Mouse (Mus musculus) lung, adult 2 months (tissue): ENCODE measurements around the gene Nsg1. TPM values are rescaled to one million over a fixed set of nuclear protein-coding genes. Genes with fewer than 3 reads are reported as not detected.
A peak's percentile ranks its signal among the peaks of the same experiment; 100 is the strongest.

Experiments
- DNase-seq: peaks from one replicate; pipeline ENCODE4 v3.0.0; 2022
- H3K4me1 ChIP-seq: fragments of 200-500 bp; 2 replicates; pipeline ENCODE4 v1.6.1; 2011; ENCODE audit warnings: low read length; ENCODE audit not compliant: control insufficient read depth, insufficient read depth
- H3K4me3 ChIP-seq: fragments of 200-500 bp; replicated peaks from 2 replicates; pipeline ENCODE3; 2011; ENCODE audit warnings: low read depth, mild to moderate bottlenecking, control low read depth, low read length; ENCODE audit errors: extremely low read depth
- CTCF ChIP-seq: fragments of 200-500 bp; IDR thresholded peaks from 2 replicates; pipeline ENCODE4 v1.5.1; 2011; ENCODE audit warnings: mild to moderate bottlenecking, low read length, control low read depth; ENCODE audit not compliant: insufficient read depth
- POLR2A ChIP-seq: fragments of 200-500 bp; IDR thresholded peaks from 2 replicates; pipeline ENCODE4 v1.6.1; 2011; ENCODE audit warnings: low read depth, mild to moderate bottlenecking, control low read depth, low read length, borderline replicate concordance; ENCODE audit errors: extremely low read depth
- WGBS: fragments of 180-500 bp; shearing (Covaris S2); methylation state at CpG from one replicate; pipeline ENCODE4 v1.1.7; 2018; 5-methylcytosine and 5-hydroxymethylcytosine counted together
- polyA plus RNA-seq: library from polyadenylated mRNA; depleted of rRNA; stranded (reverse); fragments of >200 nt; gene quantifications from 2 replicates; pipeline ENCODE4 v1.2.3, GENCODE M21; 2012; rRNA removed

Nsg1 gene
- polyA plus RNA-seq, 1 experiment, result 63.9 TPM

- no peak for TF ChIP-seq POLR2A
- TF ChIP-seq CTCF, result no peak
- no peaks in the 10 kb centered on the region; the same call in 1 of the 2 replicates for H3K4me1 ChIP-seq
- H3K4me3 ChIP-seq, result no peak overlapping the region
- 55% methylated on average over 8 of the region's 8 CpGs for WGBS
- DNase-seq, result peak; percentile 27
Observed at GRCm38 (mm10) chr5:38091046-38091965, 68.4 kb downstream of the Nsg1 start.

- TF ChIP-seq POLR2A (no peak), CTCF (no peak)
- Histone ChIP-seq H3K4me1 (no peaks in the 10 kb centered on the region; the same call in 1 of the 2 replicates), H3K4me3 (no peak overlapping the region)
- WGBS, result 72% methylated on average over 3 of the region's 3 CpGs
- no peak for DNase-seq
Observed at GRCm38 (mm10) chr5:38090581-38090980, 69.1 kb downstream of the Nsg1 start.

- TF ChIP-seq POLR2A (no peak), CTCF (no peak)
- DNase-seq, result no peak
- no peak overlapping the region for H3K4me3 ChIP-seq
- H3K4me1 ChIP-seq, result no peaks in the 10 kb centered on the region; the same call in 1 of the 2 replicates
- WGBS, result 95% methylated on average over 3 of the region's 3 CpGs
Observed at GRCm38 (mm10) chr5:38090111-38090510, 69.6 kb downstream of the Nsg1 start.

Other genes with a start within 250 kb of the Nsg1 start
- 15.6 and 17.4 TPM in 2 replicates for gene Stx18, start 121.2 kb downstream of the Nsg1 start, polyA plus RNA-seq
- gene Zbtb49, start 60.5 kb upstream of the Nsg1 start, polyA plus RNA-seq, result 13.4 and 18.9 TPM in 2 replicates
- 3.9 and 4.0 TPM in 2 replicates for gene Lyar, start 60.6 kb upstream of the Nsg1 start, polyA plus RNA-seq
- gene Tmem128, start 100.3 kb upstream of the Nsg1 start, polyA plus RNA-seq, result 25.8 and 33.8 TPM in 2 replicates
- 0.85 and 3.1 TPM in 2 replicates for gene Otop1, start 116.1 kb upstream of the Nsg1 start, polyA plus RNA-seq
- not detected in 2 replicates for gene Drd5, start 159.5 kb upstream of the Nsg1 start, polyA plus RNA-seq